Mouse (Mus musculus): ENCODE data around the gene Gm28047. TPM values are rescaled to one million over a fixed set of nuclear protein-coding genes. Genes with fewer than 3 reads are reported as not detected.

Gm28047 gene
- total and polyA plus RNA-seq, 2 experiments from 2014 or later: not detected

DNA sequence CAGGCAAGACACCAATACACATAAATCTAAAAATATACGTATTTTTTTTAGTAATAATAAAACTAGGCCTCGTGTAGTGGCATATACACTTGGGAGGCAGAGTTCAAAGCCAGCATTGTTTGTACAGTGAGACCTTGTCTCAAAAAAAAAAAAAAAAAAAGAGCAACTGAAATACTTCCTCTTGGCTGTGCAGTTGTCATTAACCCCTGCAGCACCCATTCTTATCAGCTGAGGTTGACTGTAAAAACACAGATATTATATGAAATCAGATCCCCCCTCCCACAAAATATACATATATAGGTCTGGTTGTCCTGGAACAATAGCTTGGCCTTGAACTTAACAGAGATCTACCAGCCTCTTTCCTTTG, 118.4 kb downstream of the Gm28047 start:
- 45% methylated on average over 2 of the region's 2 CpGs for WGBS
- Histone ChIP-seq H3K4me1 (ENCODE audit: control insufficient read depth, insufficient read depth) (peaks cover 10% of the 10 kb centered on the region; the same call in 1 of the 2 replicates), H3K36me3 (replicated peaks; ENCODE audit: control insufficient read depth, insufficient read depth, low read length) (peaks cover 32% of the 10 kb centered on the region), H3K9ac (replicated peaks; ENCODE audit: low read depth, low read length) (no peak overlapping the region), H3K4me3 (ENCODE audit: low read depth, low read length) (no peak overlapping the region), H3K27ac (ENCODE audit: low read depth) (no peak overlapping the region), H3K9me3 (replicated peaks; ENCODE audit: control insufficient read depth, low read length) (no peaks in the 10 kb centered on the region), H3K27me3 (ENCODE audit: control insufficient read depth, insufficient read depth, low read length) (no peaks in the 10 kb centered on the region), H3K4me2 (ENCODE audit: low read depth, low read length) (no peak overlapping the region)
- no peak for DNase-seq (ENCODE audit: low spot score)
- TF ChIP-seq EP300 (IDR thresholded peaks at IDR 0.05; ENCODE audit: low read depth) (no peak), CTCF (IDR thresholded peaks at IDR 0.05; ENCODE audit: low read depth) (no peak)
- ATAC-seq (ENCODE audit: insufficient read depth, low read depth): no peak

DNA sequence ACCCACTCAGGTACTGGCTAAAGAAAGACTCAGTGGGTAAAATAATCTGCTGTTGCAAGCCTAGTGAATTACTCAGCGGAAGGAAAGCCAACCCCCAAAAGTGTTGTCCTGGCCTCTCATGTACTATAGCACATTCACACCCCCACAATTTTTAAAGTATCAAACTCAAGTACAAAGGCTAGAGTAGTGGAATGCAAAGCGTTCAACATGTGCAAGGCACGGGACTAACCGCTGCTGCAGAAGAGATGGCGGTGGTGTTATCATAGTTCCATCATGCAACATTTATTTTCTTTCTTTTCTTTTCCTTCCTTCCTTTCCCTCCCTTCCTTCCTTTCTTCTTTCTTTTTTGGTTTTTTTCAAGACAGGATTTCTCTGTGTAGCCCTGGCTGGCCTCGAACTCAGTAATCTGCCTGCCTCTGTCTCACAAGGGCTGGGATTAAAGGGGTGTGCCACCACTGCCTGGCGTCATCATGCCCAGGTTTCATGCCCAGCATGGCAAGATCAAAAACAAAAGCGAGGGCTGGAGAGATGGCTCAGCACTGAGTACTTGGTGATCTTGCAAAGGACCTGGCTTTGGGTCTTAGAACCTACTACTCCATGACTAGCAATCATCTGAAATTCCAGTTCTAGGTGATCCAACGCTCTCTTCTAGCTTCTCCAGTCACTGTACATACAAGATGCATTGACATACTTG, 119.0 kb downstream of the Gm28047 start:
- 48% methylated on average over 9 of the region's 9 CpGs for WGBS

DNA sequence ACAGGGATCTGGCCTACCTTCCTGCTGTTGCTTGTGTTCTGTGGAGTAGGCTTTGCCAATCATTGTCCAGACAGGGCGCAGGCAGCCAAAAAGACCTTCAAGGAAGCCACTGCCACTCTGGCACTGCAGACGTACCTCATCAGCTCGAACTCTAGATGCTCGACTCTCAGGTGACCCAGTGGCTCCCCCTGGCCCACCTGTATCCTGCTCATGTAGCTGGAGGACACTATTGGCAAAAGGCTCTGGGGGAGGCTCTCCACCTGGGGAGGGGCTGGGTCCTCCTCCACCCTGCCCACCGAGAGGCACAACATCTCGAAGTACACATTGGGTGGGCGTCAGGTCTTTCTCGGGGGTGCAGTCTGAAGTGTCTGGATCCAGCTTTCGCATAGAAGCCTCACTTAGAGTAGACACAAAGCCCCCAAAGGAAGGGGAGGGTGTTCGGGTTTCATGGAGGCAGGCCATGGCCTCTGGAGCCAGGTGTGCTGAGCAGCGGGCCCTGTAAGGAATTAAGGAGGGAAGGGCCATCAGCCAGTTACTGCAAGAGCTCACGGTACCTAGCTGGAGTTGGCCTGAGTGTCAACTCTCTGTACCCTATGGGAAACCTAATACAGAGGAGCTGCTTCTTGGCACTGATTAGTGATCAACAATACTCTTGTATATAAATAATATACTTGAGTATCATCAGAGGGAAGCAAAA, 119.6 kb downstream of the Gm28047 start:
- WGBS: 67% methylated on average over 12 of the region's 12 CpGs
- no peak overlapping the region for H3K4me3 ChIP-seq (ENCODE audit: low read depth, low read length)
- H3K4me1 ChIP-seq (ENCODE audit: control insufficient read depth, insufficient read depth): peaks cover 10% of the 10 kb centered on the region; the same call in 1 of the 2 replicates
- TF ChIP-seq EP300 (IDR thresholded peaks at IDR 0.05; ENCODE audit: low read depth): no peak
- no peak for TF ChIP-seq CTCF (IDR thresholded peaks at IDR 0.05; ENCODE audit: low read depth)
- no peak for DNase-seq (ENCODE audit: low spot score)
- no peak overlapping the region for H3K9ac ChIP-seq (replicated peaks; ENCODE audit: low read depth, low read length)
- H3K27me3 ChIP-seq (ENCODE audit: control insufficient read depth, insufficient read depth, low read length): no peaks in the 10 kb centered on the region
- H3K4me2 ChIP-seq (ENCODE audit: low read depth, low read length): no peak overlapping the region
- no peak overlapping the region for H3K27ac ChIP-seq (ENCODE audit: low read depth)
- H3K36me3 ChIP-seq (replicated peaks; ENCODE audit: control insufficient read depth, insufficient read depth, low read length): peaks cover 45% of the 10 kb centered on the region
- H3K9me3 ChIP-seq (replicated peaks; ENCODE audit: control insufficient read depth, low read length): no peaks in the 10 kb centered on the region
- ATAC-seq (ENCODE audit: insufficient read depth, low read depth): no peak

More for the DNA sequence above, 119.0 kb downstream of the Gm28047 start:
- Histone ChIP-seq H3K9me3 (replicated peaks; ENCODE audit: control insufficient read depth, low read length) (no peaks in the 10 kb centered on the region), H3K27me3 (ENCODE audit: control insufficient read depth, insufficient read depth, low read length) (no peaks in the 10 kb centered on the region), H3K4me2 (ENCODE audit: low read depth, low read length) (no peak overlapping the region), H3K4me1 (ENCODE audit: control insufficient read depth, insufficient read depth) (peaks cover 10% of the 10 kb centered on the region; the same call in 1 of the 2 replicates), H3K4me3 (ENCODE audit: low read depth, low read length) (no peak overlapping the region), H3K9ac (replicated peaks; ENCODE audit: low read depth, low read length) (no peak overlapping the region), H3K27ac (ENCODE audit: low read depth) (no peak overlapping the region), H3K36me3 (replicated peaks; ENCODE audit: control insufficient read depth, insufficient read depth, low read length) (peaks cover 38% of the 10 kb centered on the region)
- DNase-seq (ENCODE audit: low spot score): no peak
- no peak for ATAC-seq (ENCODE audit: insufficient read depth, low read depth)
- TF ChIP-seq CTCF (IDR thresholded peaks at IDR 0.05; ENCODE audit: low read depth) (no peak), EP300 (IDR thresholded peaks at IDR 0.05; ENCODE audit: low read depth) (no peak)

DNA sequence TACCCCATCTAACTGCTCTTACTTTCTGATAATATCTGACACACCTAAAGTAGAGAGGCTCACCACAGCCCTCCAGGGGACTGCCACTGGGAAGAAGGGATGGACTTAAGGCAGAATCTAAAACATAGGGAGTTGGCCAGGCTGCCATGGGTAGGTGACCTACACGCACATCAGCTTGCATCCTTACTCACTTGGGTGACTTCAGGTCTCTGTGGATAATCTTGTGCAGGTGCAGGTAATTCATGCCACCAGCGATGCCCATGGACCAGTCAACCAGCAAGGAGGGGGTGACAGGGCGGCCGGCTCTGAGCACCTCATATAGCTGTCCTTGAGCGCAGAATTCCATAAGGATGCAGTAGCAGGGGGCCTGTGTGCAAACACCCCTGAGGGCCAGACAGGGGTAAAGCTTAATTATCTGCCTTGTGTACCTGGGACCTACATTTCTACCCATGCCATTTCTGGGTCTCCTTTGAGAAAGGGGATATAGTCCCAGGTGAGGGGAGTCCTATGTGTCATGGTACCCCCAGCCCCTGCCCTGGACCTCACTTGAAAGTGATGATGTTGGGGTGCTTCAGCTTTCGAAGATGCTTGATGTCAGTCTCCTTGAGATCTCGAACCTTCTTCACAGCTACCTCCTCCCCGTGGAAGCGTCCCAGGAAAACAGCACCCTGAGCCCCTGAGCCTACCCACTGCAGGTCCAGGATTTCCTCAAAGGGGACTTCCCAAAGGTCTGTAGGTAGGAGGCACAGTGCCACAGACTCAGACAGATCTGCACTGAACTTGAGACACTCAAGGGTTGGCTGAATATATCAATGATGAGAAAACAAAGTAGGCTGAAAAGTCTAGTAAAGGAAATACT, 120.7 kb downstream of the Gm28047 start:
- Histone ChIP-seq H3K4me1 (ENCODE audit: control insufficient read depth, insufficient read depth) (0 out of 2 replicates have a peak, but pooled peaks cover 2% of the 10 kb centered on the region), H3K4me2 (ENCODE audit: low read depth, low read length) (no peak overlapping the region), H3K9me3 (replicated peaks; ENCODE audit: control insufficient read depth, low read length) (no peaks in the 10 kb centered on the region), H3K4me3 (ENCODE audit: low read depth, low read length) (no peak overlapping the region), H3K27me3 (ENCODE audit: control insufficient read depth, insufficient read depth, low read length) (no peaks in the 10 kb centered on the region), H3K27ac (ENCODE audit: low read depth) (no peak overlapping the region), H3K9ac (replicated peaks; ENCODE audit: low read depth, low read length) (no peak overlapping the region), H3K36me3 (replicated peaks; ENCODE audit: control insufficient read depth, insufficient read depth, low read length) (peaks cover 54% of the 10 kb centered on the region)
- ATAC-seq (ENCODE audit: insufficient read depth, low read depth) (no peak), DNase-seq (ENCODE audit: low spot score) (no peak)
- TF ChIP-seq CTCF (IDR thresholded peaks at IDR 0.05; ENCODE audit: low read depth) (no peak), EP300 (IDR thresholded peaks at IDR 0.05; ENCODE audit: low read depth) (no peak)
- 82% methylated on average over 9 of the region's 9 CpGs for WGBS

DNA sequence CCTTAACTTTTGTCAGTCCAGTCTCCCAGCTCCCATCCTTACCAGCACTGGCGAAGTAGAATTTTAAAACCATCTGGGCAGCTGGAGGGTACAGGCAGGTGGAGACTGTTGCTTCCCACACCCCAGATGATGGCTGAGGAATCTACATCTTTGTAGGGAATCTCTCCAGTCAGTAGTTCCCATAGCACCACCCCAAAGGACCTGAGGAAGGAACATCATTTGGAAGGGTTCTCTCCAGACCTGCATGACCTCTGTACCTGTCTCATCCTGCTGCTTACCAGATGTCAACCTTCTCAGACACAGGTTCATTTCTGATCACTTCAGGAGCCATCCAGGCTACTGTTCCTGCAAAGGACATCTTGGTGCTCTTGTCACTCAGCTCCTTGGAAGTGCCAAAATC, 121.4 kb downstream of the Gm28047 start, which contains the start of gene Gm10337:
TSS of gene Gm10337 (plus strand) at position 276 of the 400 bp plus-strand sequence.
- peaks cover 59% of the 10 kb centered on the region for H3K36me3 ChIP-seq (replicated peaks; ENCODE audit: control insufficient read depth, insufficient read depth, low read length)
- no peak for TF ChIP-seq CTCF (IDR thresholded peaks at IDR 0.05; ENCODE audit: low read depth)
- no peaks in the 10 kb centered on the region for H3K4me1 ChIP-seq (ENCODE audit: control insufficient read depth, insufficient read depth)
- no peaks in the 10 kb centered on the region for H3K9me3 ChIP-seq (replicated peaks; ENCODE audit: control insufficient read depth, low read length)
- DNase-seq (ENCODE audit: low spot score): no peak
- no peak within 1 kb of the TSS for H3K4me2 ChIP-seq (ENCODE audit: low read depth, low read length)
- no peak within 1 kb of the TSS for H3K4me3 ChIP-seq (ENCODE audit: low read depth, low read length)
- H3K27ac ChIP-seq (ENCODE audit: low read depth): no peak within 1 kb of the TSS
- no peak within 1 kb of the TSS for H3K9ac ChIP-seq (replicated peaks; ENCODE audit: low read depth, low read length)
- WGBS: 88% methylated on average over 1 of the region's 1 CpGs
- no peak for ATAC-seq (ENCODE audit: insufficient read depth, low read depth)
- no peaks in the 10 kb centered on the region for H3K27me3 ChIP-seq (ENCODE audit: control insufficient read depth, insufficient read depth, low read length)
